Mouse (Mus musculus) kidney, embryonic 14.5 days (tissue): ENCODE measurements at regions not wholly inside any gene's neighbourhood (a gene's known extent, or its start where the extent isn't known, plus 50 kb on each side); places are given as distances from the start of the nearest gene placed in this dataset.
"Not testable (repeated sequence)": the region's sequence is repeated elsewhere in the genome, so short reads cannot be mapped to it uniquely, and the experiment has no call there.

ENCODE experiments used
- ATAC-seq: fragments of 200-750 bp; cut with Nextera tagmentation; 2 replicates; pipeline ENCODE4 v1.8.0; 2017; ENCODE audit warnings: moderate number of reproducible peaks, mild to moderate bottlenecking, moderate TSS enrichment, moderate library complexity; ENCODE audit not compliant: low FRiP score, low TSS enrichment
- H3K27ac ChIP-seq: fragments of 300-500 bp; sonication (generic); 2 replicates; pipeline ENCODE4 v1.5.1; 2014; ENCODE audit warnings: low read depth, mild to moderate bottlenecking, low read length, moderate library complexity, mixed read lengths
- H3K27me3 ChIP-seq: fragments of 300-500 bp; sonication (generic); 2 replicates; pipeline ENCODE4 v1.6.1; 2014; ENCODE audit warnings: mild to moderate bottlenecking, low read length; ENCODE audit not compliant: control insufficient read depth, insufficient read depth
- H3K36me3 ChIP-seq: fragments of 300-500 bp; sonication (generic); 2 replicates; pipeline ENCODE4 v1.6.1; 2014; ENCODE audit warnings: low read length, mixed read lengths; ENCODE audit not compliant: control insufficient read depth, insufficient read depth
- H3K4me1 ChIP-seq: fragments of 300-500 bp; sonication (generic); 2 replicates; pipeline ENCODE4 v1.6.1; 2014; ENCODE audit warnings: low read length, mixed read lengths; ENCODE audit not compliant: control insufficient read depth, insufficient read depth
- H3K4me2 ChIP-seq: fragments of 300-500 bp; sonication (generic); replicated peaks from 2 replicates; pipeline ENCODE4 v1.6.1; 2014; ENCODE audit warnings: low read depth, mild to moderate bottlenecking, low read length
- H3K4me3 ChIP-seq: fragments of 300-500 bp; sonication (generic); 2 replicates; pipeline ENCODE4 v1.5.1; 2014; ENCODE audit warnings: mild to moderate bottlenecking, low read length
- H3K9ac ChIP-seq: fragments of 300-500 bp; sonication (generic); 2 replicates; pipeline ENCODE4 v1.6.1; 2014; ENCODE audit warnings: low read depth, mild to moderate bottlenecking, low read length, moderate library complexity
- H3K9me3 ChIP-seq: fragments of 300-500 bp; sonication (generic); 2 replicates; pipeline ENCODE4 v1.6.1; 2016; ENCODE audit warnings: low read length; ENCODE audit not compliant: control insufficient read depth
- WGBS: fragments of 180-500 bp; shearing (Covaris S2); extraction: QIAGEN DNeasy Blood & Tissue Kit; methylation state at CpG from one replicate; pipeline ENCODE4 v1.1.7; 2014; 5-methylcytosine and 5-hydroxymethylcytosine counted together

DNA sequence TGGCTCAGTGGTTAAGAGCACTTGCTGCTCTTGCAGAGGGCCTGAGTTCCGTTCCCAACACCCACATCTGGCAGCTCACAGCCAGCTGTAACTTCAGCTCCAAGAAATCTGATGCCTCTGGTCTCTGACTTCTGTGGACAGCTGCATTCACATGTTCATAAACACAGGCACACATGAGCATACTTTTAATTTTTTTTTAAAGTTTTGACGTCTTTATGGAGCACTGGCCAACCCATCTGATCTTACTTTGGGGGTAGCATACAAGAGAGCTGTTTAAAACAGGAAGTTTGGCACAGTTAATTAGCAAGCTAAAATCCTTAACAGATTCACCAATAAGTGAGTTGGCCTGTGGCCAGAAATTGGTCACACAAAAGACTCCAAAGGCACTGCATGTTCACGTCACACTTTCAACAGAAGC is 81.2 kb upstream of the Atl2 start:
- no peaks in the 10 kb centered on the region for H3K27me3 ChIP-seq
- H3K27ac ChIP-seq: no peak overlapping the region
- no peak for ATAC-seq
- no peaks in the 10 kb centered on the region for H3K36me3 ChIP-seq
- H3K4me2 ChIP-seq: no peak overlapping the region
- no peak overlapping the region for H3K4me3 ChIP-seq
- H3K9ac ChIP-seq: no peak overlapping the region
- 60% methylated on average over 3 of the region's 3 CpGs for WGBS
- H3K4me1 ChIP-seq: peaks cover 13% of the 10 kb centered on the region; the same call in 1 of the 2 replicates
- H3K9me3 ChIP-seq: no peaks in the 10 kb centered on the region

DNA sequence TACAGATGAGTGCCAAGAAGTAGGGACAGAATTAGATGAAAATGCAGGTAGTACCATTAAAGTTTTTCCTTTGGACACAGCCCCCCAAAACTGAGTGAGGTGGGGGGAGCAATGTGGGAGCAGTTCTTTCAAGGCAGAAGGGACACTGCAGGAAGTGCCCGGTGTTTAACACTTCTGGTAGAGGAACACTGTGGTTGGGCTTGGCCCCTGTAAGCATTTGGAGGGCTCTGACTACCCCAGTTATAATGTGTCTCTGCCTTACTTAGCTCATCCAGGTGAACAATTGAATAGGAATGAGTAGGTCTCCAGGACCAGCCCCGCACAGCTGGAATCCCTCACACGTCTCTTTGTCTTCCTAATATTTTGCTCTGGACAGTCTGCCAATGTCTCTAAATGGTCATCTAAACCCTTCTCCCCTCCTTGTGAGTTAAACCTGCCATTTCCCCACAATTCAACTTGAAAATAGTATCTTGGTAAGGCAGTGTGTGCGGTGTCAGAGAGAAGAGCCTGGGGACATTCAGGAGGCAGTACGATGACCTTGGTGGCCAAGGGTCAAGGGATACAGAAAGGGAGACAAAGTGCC is 80.7 kb upstream of the Atl2 start:
- WGBS: 77% methylated on average over 5 of the region's 5 CpGs
- Histone ChIP-seq H3K27ac (no peak overlapping the region), H3K9ac (no peak overlapping the region), H3K4me1 (peaks cover 10% of the 10 kb centered on the region; the same call in 1 of the 2 replicates), H3K9me3 (no peaks in the 10 kb centered on the region), H3K27me3 (no peaks in the 10 kb centered on the region), H3K4me3 (no peak overlapping the region), H3K36me3 (no peaks in the 10 kb centered on the region), H3K4me2 (peak overlapping the region; percentile 38)
- no peak for ATAC-seq

DNA sequence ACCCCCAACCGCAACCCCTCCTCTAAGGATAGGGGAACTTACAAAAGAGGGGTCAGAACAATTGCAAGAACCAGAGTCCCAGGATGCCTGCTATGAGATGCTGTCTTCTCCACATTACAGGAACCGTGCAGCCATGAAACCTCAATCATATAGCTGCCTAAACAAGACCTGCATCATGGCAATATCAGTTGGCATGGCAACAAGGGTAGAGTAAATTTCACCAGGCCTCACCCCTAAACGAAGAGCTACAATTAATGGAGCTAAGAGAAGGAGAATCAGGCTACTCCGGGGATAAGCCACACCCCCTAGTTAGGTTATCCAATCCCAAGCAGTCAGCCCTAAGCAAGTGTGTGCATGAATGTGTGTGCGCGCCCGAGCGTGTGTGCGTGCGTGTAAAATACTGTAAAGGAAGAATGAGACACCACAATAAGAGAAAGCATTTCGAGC is 80.1 kb upstream of the Atl2 start:
- no peaks in the 10 kb centered on the region for H3K9me3 ChIP-seq
- peaks cover 10% of the 10 kb centered on the region; the same call in 1 of the 2 replicates for H3K4me1 ChIP-seq
- H3K27me3 ChIP-seq: no peaks in the 10 kb centered on the region
- H3K27ac ChIP-seq: no peak overlapping the region
- WGBS: 28% methylated on average over 11 of the region's 11 CpGs
- no peaks in the 10 kb centered on the region for H3K36me3 ChIP-seq
- no peak overlapping the region for H3K4me3 ChIP-seq
- H3K4me2 ChIP-seq: peak overlapping the region; percentile 38
- no peak overlapping the region for H3K9ac ChIP-seq
- ATAC-seq: peak; percentile 58; the same call in 1 of the 2 replicates

DNA sequence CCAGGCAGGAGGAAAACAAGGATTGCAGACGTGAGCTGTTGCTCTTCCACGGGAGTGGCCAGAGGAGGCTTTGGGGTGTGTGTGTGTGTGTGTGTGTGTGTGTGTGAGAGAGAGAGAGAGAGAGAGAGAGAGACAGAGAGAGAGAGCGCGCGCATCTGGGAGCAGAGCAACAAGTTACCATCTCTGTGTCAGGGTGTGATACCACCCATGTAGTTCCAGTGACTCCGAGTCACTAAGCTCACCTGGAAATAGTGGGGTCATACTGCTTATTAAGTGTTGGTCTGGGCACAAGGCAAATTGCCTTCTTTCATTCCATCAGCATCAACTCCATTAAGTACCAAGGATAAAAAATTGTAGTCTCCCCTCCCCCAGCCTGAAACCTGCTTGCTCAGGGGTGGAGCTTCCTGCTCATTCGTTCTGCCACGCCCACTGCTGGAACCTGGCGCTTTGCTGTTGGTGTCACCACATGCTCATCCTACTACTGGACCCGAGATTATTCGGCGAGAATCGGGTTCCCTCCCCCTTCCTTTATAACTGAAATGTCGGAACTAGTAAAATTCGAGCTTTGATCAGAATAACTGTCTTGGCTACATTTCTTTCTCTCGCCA is 79.3 kb upstream of the Atl2 start:
- not testable (repeated sequence) for H3K36me3 ChIP-seq, H3K27ac ChIP-seq, H3K9ac ChIP-seq, ATAC-seq, H3K27me3 ChIP-seq, H3K9me3 ChIP-seq
- peak overlapping the region; percentile 21; the same call in 1 of the 2 replicates for H3K4me3 ChIP-seq
- H3K4me1 ChIP-seq: peaks cover 10% of the 10 kb centered on the region; the same call in 1 of the 2 replicates
- peak overlapping the region; percentile 38 for H3K4me2 ChIP-seq
- WGBS: 18% methylated on average over 16 of the region's 16 CpGs

DNA sequence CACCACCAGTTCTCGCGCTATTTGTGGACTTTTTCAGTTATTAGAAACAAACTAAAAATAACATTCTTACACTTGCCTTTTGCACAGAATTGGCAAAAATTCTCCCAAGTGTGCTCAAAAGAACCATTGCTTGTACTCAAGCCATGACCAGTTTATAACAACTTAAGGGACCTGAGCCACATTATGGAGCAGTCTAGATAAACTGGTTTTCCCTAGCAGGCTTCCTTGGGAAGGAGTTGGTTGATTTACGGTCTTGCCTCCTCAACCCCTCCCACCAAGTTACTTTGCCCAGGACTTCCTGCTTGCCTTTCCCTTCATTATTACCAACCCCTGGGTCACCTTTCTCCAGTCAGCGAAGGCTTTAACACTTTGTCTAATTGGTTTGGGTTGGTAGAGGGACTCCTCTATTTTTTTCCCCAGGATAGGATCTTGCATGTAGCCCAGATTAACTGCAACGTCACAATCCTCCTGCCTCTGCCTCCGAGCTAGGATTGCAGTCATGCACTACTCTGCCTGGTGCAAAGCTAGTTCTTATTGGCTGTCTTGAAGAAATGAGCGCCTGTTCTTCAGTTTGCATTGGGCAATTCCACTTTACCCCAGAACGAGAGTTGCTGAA is 75.9 kb upstream of the Atl2 start:
- Histone ChIP-seq H3K27me3 (no peaks in the 10 kb centered on the region), H3K36me3 (no peaks in the 10 kb centered on the region), H3K27ac (no peak overlapping the region), H3K4me1 (peaks cover 21% of the 10 kb centered on the region; the same call in 1 of the 2 replicates), H3K4me3 (no peak overlapping the region), H3K9ac (no peak overlapping the region), H3K9me3 (no peaks in the 10 kb centered on the region), H3K4me2 (no peak overlapping the region)
- 59% methylated on average over 8 of the region's 8 CpGs for WGBS
- ATAC-seq: no peak

DNA sequence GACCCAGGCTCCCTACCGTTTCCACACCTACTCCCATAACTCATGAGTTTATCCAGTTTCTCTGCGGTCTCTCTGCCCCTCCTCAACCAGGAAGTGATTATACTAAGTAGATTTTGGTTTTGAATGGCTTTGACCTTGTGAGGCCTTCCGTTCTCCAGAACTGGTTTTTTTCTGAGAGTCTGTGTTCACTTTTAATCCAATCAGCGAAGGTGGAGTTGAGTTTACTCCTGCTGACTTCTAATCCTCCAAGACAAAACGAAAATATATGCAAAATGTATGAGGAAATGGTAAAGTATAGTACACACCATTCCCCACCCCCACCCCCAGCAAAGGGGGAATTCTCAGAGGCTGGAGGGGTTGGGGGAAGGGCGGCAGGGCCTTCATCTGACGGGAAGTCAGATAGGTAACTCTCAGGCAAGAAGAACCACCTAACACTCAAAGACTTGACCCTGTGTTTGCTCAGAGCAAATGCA is 73.6 kb upstream of the Atl2 start:
- H3K9me3 ChIP-seq: no peaks in the 10 kb centered on the region
- H3K4me1 ChIP-seq: peaks cover 15% of the 10 kb centered on the region; the same call in 1 of the 2 replicates
- H3K4me3 ChIP-seq: no peak overlapping the region
- no peak for ATAC-seq
- H3K27me3 ChIP-seq: no peaks in the 10 kb centered on the region
- no peak overlapping the region for H3K4me2 ChIP-seq
- H3K36me3 ChIP-seq: no peaks in the 10 kb centered on the region
- no peak overlapping the region for H3K27ac ChIP-seq
- 34% methylated on average over 7 of the region's 7 CpGs for WGBS
- no peak overlapping the region for H3K9ac ChIP-seq

DNA sequence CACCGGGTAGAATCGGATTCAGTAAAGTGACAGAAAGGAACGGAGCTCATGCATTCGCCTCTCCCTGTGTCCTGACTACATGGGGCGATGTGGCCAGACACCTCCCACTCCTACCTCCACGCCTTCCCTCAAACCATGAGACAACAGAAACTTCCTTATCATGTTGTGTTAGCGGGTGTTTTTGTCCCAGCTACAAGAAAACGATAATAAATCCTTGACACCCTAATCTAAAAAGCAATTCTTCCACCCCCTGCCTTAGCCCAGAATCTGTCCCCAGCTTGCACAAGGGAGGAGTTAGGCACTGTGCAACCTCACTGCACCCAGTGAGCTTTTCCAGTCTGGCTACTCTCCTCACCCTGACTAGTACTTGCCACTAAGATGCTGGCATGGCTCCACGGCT is 72.9 kb upstream of the Atl2 start:
- no peak for ATAC-seq
- 74% methylated on average over 9 of the region's 9 CpGs for WGBS
- Histone ChIP-seq H3K4me1 (peaks cover 13% of the 10 kb centered on the region; the same call in 1 of the 2 replicates), H3K36me3 (no peaks in the 10 kb centered on the region), H3K9me3 (no peaks in the 10 kb centered on the region), H3K4me3 (no peak overlapping the region), H3K27ac (no peak overlapping the region), H3K9ac (no peak overlapping the region), H3K4me2 (no peak overlapping the region), H3K27me3 (no peaks in the 10 kb centered on the region)

DNA sequence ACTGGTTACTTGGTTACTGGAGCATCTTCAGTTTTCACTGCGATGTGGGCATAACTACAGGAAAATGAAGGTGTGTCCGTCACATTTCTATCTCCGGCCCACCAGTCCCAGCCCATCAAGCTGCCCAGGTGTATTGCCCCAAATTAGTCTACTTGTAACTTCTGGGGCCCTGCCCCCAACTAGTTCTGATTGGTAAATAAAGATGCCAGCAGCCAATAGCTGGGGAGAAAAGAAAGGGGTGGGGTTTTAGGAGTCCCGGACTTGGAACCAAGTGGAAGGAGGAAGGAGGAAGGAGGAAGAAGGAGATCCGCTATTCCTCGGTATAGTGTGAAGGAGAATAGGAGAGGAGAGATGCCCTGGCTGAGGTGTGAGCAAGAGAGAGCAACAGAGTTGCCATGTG is 71.1 kb upstream of the Atl2 start:
- Histone ChIP-seq H3K9me3 (no peaks in the 10 kb centered on the region), H3K4me2 (no peak overlapping the region), H3K9ac (no peak overlapping the region), H3K4me1 (peaks cover 10% of the 10 kb centered on the region; the same call in 1 of the 2 replicates), H3K4me3 (no peak overlapping the region), H3K27ac (no peak overlapping the region), H3K27me3 (no peaks in the 10 kb centered on the region), H3K36me3 (no peaks in the 10 kb centered on the region)
- no peak for ATAC-seq
- 40% methylated on average over 6 of the region's 6 CpGs for WGBS

DNA sequence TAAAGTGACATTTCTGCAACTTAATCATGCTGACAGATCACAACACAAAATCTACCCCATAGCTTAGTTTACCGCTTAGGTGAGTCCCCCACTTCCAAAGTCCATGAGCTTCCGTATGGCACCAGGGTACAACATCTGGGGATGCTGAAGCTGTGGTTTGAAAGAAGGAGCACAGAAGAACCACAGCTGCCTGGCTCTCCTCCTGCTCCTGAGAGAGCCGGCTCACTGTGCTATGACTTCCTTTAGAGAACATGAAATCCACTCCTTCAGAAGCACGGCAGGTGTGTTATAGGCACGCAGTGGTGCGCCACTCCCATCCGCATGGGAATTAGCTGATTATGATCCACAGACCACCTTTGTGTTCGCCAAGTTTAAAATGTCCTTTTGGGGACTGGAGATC is 69.7 kb upstream of the Atl2 start:
- no peaks in the 10 kb centered on the region for H3K36me3 ChIP-seq
- no peak overlapping the region for H3K27ac ChIP-seq
- H3K27me3 ChIP-seq: no peaks in the 10 kb centered on the region
- H3K9ac ChIP-seq: no peak overlapping the region
- no peak overlapping the region for H3K4me3 ChIP-seq
- no peak for ATAC-seq
- peaks cover 16% of the 10 kb centered on the region; the same call in 1 of the 2 replicates for H3K4me1 ChIP-seq
- 83% methylated on average over 8 of the region's 8 CpGs for WGBS
- H3K4me2 ChIP-seq: no peak overlapping the region
- no peaks in the 10 kb centered on the region for H3K9me3 ChIP-seq
